Mouse (Mus musculus) hindbrain, embryonic 14.5 days (tissue): ENCODE results near the gene Osbp2. TPM values are rescaled to one million over a fixed set of nuclear protein-coding genes. Genes with fewer than 3 reads are reported as not detected.

ENCODE experiments used
- ATAC-seq: fragments of 200-750 bp; cut with Nextera tagmentation; 2 replicates; pipeline ENCODE4 v1.8.0; 2017; ENCODE audit warnings: moderate number of reproducible peaks, mild to moderate bottlenecking, moderate TSS enrichment, moderate library complexity; ENCODE audit not compliant: low FRiP score
- DNase-seq: peaks from one replicate; pipeline ENCODE4 v3.0.0-alpha.2; 2015; ENCODE audit warnings: low spot score
- H3K27ac ChIP-seq: fragments of 300-500 bp; sonication (generic); 2 replicates; pipeline ENCODE4 v1.5.1; 2014; ENCODE audit warnings: mild to moderate bottlenecking, moderate library complexity
- H3K27me3 ChIP-seq: fragments of 300-500 bp; sonication (generic); 2 replicates; pipeline ENCODE4 v1.6.1; 2014; ENCODE audit warnings: mild to moderate bottlenecking, low read length, mixed read lengths; ENCODE audit not compliant: control insufficient read depth, insufficient read depth
- H3K36me3 ChIP-seq: fragments of 300-500 bp; sonication (generic); replicated peaks from 2 replicates; pipeline ENCODE4 v1.6.1; 2014; ENCODE audit not compliant: control insufficient read depth, insufficient read depth
- H3K4me1 ChIP-seq: fragments of 300-500 bp; sonication (generic); replicated peaks from 2 replicates; pipeline ENCODE4 v1.6.1; 2014; ENCODE audit warnings: antibody characterized with exemption, low read length, mixed read lengths; ENCODE audit not compliant: control insufficient read depth, insufficient read depth
- H3K4me2 ChIP-seq: fragments of 300-500 bp; sonication (generic); replicated peaks from 2 replicates; pipeline ENCODE4 v1.6.1; 2014; ENCODE audit warnings: mild to moderate bottlenecking, moderate library complexity
- H3K4me3 ChIP-seq: fragments of 300-500 bp; sonication (generic); replicated peaks from 2 replicates; pipeline ENCODE4 v1.5.1; 2014; ENCODE audit warnings: mild to moderate bottlenecking, low read length
- H3K9ac ChIP-seq: fragments of 300-500 bp; sonication (generic); 2 replicates; pipeline ENCODE4 v1.6.1; 2014
- H3K9me3 ChIP-seq: fragments of 300-500 bp; sonication (generic); 2 replicates; pipeline ENCODE4 v1.6.1; 2016; ENCODE audit warnings: low read length; ENCODE audit not compliant: control insufficient read depth
- WGBS: fragments of 180-500 bp; shearing (Covaris S2); extraction: QIAGEN DNeasy Blood & Tissue Kit; methylation state at CpG from one replicate; pipeline ENCODE4 v1.1.7; 2014; 5-methylcytosine and 5-hydroxymethylcytosine counted together
- polyA plus RNA-seq: library from polyadenylated mRNA; unstranded; fragments of >200 nt; fragmentation: Nextera tagmentation; extraction: Ambion mirVana; gene quantifications from 2 replicates; pipeline ENCODE4 v1.2.1, GENCODE M21; 2014

The Osbp2 gene
- polyA plus RNA-seq, 1 experiment from 2014 or later: 23.8 TPM

DNA sequence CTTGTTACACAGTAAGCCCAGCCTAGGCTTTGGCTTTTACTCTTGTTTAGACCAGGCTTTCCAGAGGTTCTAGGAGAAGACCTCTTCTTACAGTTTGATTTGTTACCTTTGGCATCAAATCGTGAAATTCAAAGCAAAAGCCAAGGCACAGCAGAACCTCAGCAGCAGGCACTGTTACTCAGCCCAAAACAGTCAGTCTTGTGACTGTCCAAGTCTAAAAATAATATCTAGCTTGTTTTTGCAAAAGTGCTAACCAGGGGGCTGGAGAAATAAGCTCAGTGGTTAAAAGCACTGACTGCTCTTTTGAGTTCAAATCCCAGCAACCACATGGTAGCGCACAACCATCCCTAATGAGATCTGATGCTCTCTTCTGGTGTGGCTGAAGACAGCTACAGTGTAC lies 176.8 kb downstream of the Osbp2 start:
- peaks cover 84% of the 10 kb centered on the region for H3K36me3 ChIP-seq
- DNase-seq (no peak), ATAC-seq (no peak)
- 94% methylated on average over 2 of the region's 2 CpGs for WGBS
- no peak overlapping the region for H3K27ac ChIP-seq
- no peaks in the 10 kb centered on the region for H3K27me3 ChIP-seq
- H3K9me3 ChIP-seq: no peaks in the 10 kb centered on the region
- H3K4me1 ChIP-seq: no peaks in the 10 kb centered on the region
- no peak overlapping the region for H3K4me2 ChIP-seq
- no peak overlapping the region for H3K4me3 ChIP-seq
- H3K9ac ChIP-seq: no peak overlapping the region

DNA sequence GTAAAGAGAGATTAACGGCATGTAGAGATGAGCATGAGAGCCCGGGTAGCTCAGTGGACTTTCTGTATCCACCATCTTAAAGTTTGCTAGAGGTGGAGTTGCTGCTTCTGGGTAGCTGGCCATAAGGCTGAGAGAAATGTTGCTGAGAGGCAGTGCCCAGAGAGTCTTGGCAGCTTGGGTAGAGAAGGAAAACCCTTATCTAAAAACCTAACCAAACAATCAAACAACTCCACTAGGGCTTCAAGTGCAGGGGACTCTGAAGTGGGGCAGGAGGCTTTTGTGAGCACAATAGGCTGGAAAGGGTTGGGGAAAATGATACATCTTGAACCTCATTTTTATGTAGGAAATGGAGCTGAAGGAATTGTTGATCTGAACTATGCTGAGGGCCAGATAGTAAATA lies 177.4 kb downstream of the Osbp2 start:
- no peaks in the 10 kb centered on the region for H3K4me1 ChIP-seq
- H3K27ac ChIP-seq: no peak overlapping the region
- H3K9me3 ChIP-seq: no peaks in the 10 kb centered on the region
- H3K36me3 ChIP-seq: peaks cover 89% of the 10 kb centered on the region
- no peak overlapping the region for H3K4me2 ChIP-seq
- DNase-seq: no peak
- no peaks in the 10 kb centered on the region for H3K27me3 ChIP-seq
- no peak overlapping the region for H3K4me3 ChIP-seq
- 91% methylated on average over 2 of the region's 2 CpGs for WGBS
- no peak for ATAC-seq
- H3K9ac ChIP-seq: no peak overlapping the region

DNA sequence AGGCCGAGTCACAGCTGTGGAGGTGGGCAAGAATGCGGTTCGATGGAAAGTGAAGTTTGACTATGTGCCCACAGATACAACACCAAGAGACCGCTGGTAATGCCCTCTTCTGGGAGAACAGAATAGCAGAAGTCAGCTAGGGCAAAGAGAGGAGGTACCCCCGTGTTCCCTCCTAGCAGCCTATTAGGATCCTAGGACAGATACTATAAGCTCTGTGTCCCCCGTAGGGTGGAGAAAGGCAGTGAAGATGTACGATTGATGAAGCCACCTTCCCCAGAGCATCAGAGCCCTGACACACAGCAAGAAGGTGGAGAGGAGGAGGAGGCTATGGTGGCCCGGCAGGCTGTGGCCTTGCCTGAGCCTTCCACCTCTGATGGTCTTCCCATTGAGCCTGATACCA lies 178.3 kb downstream of the Osbp2 start:
- Histone ChIP-seq H3K27ac (no peak overlapping the region), H3K4me1 (no peaks in the 10 kb centered on the region), H3K36me3 (peaks cover 95% of the 10 kb centered on the region), H3K4me2 (no peak overlapping the region), H3K27me3 (no peaks in the 10 kb centered on the region), H3K9me3 (no peaks in the 10 kb centered on the region), H3K9ac (no peak overlapping the region), H3K4me3 (no peak overlapping the region)
- 96% methylated on average over 8 of the region's 8 CpGs for WGBS
- DNase-seq: no peak
- no peak for ATAC-seq

DNA sequence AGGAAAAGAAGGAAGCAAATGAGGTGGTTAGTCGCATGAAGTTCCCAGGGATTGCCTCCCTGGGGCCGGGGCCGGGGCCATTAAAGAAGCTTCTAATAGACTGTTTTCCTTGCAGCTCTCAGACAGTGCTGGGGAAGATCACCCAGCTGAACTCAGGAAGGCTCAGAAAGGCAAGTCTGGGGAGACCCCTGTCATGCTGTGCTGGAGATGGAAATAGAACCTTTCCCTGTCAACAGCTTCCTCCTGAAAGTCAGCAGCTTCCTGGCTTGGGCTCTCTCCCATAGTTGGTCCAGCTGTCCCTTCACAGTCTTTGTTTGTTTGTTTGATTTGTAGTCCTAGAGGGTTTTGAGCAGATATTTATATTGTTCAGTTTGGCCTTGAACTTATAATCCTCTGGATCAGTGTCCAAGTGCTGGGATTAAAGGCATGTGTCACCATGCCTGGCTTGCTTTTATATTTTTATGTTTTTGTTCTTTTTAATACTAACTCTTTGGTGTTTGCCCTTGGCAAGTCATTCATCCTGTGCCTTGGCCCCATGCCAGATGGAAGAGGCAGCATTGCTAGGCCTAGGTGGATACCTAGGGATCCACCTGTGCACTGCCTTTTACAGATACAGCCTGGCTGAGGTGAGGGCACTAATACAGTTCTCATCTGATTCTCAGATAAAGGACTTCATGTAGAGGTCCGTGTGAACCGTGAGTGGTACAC lies 178.8 kb downstream of the Osbp2 start:
- H3K9ac ChIP-seq: no peak overlapping the region
- peaks cover 95% of the 10 kb centered on the region for H3K36me3 ChIP-seq
- H3K27ac ChIP-seq: no peak overlapping the region; the same call in 1 of the 2 replicates
- WGBS: 94% methylated on average over 5 of the region's 5 CpGs
- DNase-seq (no peak), ATAC-seq (no peak)
- H3K4me3 ChIP-seq: no peak overlapping the region
- H3K9me3 ChIP-seq: no peaks in the 10 kb centered on the region
- no peak overlapping the region for H3K4me2 ChIP-seq
- H3K27me3 ChIP-seq: no peaks in the 10 kb centered on the region
- H3K4me1 ChIP-seq: no peaks in the 10 kb centered on the region

DNA sequence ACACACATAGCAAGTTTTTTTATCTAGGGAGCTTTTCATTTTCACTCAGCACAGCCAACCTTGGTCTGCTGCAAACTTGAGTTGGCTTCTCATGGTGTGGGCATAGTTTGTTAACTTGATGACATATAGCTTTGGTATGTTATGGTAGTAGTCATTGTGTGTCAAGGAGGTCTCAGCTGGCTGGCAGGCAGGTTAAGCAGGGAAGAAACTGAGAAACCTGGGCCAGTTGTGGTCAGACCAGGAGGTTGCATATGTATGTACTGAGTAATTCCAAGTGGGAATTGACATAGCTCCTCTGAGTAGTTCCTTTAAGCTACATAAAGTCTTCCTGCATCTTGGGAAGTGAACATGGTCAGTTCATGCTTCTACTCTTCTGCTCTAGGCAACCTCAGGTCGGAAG lies 179.5 kb downstream of the Osbp2 start:
- Histone ChIP-seq H3K4me3 (no peak overlapping the region), H3K27ac (no peak overlapping the region), H3K9ac (no peak overlapping the region), H3K36me3 (peaks cover 95% of the 10 kb centered on the region), H3K4me1 (no peaks in the 10 kb centered on the region), H3K9me3 (no peaks in the 10 kb centered on the region), H3K4me2 (no peak overlapping the region), H3K27me3 (no peaks in the 10 kb centered on the region)
- ATAC-seq: no peak
- 96% methylated on average over 1 of the region's 1 CpGs for WGBS
- no peak for DNase-seq

DNA sequence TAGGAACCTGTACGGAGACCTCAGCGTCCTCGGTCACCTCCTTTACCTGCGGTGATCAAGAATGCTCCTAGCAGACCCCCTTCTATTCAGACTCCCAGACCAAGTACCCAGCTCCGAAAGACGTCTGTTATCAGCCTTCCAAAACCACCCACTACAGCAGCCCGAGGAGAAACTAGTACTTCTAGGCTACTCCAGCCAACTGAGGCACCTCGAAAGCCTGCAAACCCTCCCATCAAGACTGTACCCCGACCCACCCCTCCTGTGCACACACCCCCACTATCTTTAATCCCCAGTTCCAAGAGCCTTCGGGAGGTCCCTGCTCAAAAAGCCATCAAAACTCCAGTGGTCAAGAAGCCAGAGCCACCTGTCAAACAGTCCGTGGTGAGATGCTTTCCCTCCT lies 180.0 kb downstream of the Osbp2 start:
- WGBS: 97% methylated on average over 11 of the region's 11 CpGs
- no peak for ATAC-seq
- Histone ChIP-seq H3K4me3 (no peak overlapping the region), H3K9me3 (no peaks in the 10 kb centered on the region), H3K27me3 (no peaks in the 10 kb centered on the region), H3K9ac (no peak overlapping the region), H3K36me3 (peaks cover 95% of the 10 kb centered on the region), H3K4me1 (no peaks in the 10 kb centered on the region), H3K4me2 (no peak overlapping the region), H3K27ac (no peak overlapping the region)
- no peak for DNase-seq

DNA sequence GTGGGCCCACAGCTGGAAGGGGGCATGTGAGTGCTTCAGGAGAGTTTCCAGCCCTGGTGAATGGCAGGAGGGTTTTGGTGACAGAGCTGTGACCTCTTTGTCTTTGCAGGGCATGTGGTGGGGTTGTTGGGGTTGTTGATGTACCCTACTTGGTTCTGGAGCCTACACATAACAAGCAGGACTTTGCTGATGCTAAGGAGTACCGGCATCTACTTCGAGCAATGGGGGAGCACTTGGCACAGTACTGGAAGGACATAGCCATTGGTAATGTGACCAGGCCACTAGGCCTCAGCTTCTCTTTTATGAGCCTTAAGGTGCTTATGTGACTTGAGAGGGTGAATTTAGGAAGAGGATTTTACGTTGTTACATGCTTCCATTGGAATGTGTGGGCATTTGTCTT lies 183.9 kb downstream of the Osbp2 start:
- ATAC-seq (no peak), DNase-seq (no peak)
- Histone ChIP-seq H3K36me3 (peaks cover 96% of the 10 kb centered on the region), H3K27me3 (no peaks in the 10 kb centered on the region), H3K9me3 (no peaks in the 10 kb centered on the region), H3K4me3 (no peak overlapping the region), H3K27ac (no peak overlapping the region), H3K4me1 (no peaks in the 10 kb centered on the region), H3K9ac (no peak overlapping the region), H3K4me2 (no peak overlapping the region)
- WGBS: 97% methylated on average over 3 of the region's 3 CpGs

DNA sequence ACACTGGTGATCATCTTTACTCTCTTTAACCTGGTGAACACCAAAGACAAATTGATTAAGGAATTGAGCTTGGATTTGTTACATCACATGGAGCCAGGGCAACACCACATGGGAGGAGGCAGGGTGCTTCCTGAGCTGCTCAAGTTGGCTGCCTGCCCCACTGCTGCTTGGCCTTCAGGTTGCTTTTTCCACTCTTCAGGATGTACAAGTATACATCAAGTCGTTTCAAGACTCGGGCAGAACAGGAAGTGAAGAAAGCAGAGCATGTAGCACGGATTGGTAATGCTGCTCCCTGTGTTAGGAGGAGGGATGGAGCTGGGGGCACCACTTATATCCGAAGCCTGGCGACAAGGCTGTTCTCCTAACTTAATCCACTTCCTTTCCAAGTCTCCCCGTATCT lies 186.5 kb downstream of the Osbp2 start:
- ATAC-seq (no peak), DNase-seq (no peak)
- Histone ChIP-seq H3K27ac (no peak overlapping the region), H3K27me3 (no peaks in the 10 kb centered on the region), H3K9ac (no peak overlapping the region), H3K9me3 (no peaks in the 10 kb centered on the region), H3K4me2 (no peak overlapping the region), H3K4me3 (no peak overlapping the region), H3K4me1 (no peaks in the 10 kb centered on the region), H3K36me3 (peaks cover 96% of the 10 kb centered on the region)
- WGBS: 84% methylated on average over 6 of the region's 6 CpGs

DNA sequence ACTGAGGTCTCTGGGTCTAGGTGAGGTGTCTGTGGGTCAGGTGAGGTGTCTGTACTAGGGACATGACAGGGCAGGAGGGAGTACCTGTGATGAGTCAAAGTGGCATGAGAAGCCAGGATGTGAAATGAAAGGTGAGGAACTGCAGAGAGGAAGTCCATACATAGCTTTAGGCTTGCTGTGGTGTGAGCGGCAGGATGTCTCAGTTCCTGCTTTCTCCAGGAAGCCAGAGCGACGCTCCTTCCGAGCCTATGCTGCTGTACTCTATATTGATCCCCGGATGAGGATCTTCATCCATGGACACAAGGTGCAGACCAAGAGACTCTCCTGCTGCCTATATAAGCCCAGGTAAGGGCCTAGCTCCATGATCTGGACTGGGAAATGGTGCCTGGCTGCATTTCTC lies 187.3 kb downstream of the Osbp2 start:
- peaks cover 99% of the 10 kb centered on the region for H3K36me3 ChIP-seq
- DNase-seq (no peak), ATAC-seq (no peak)
- no peak overlapping the region for H3K27ac ChIP-seq
- H3K4me1 ChIP-seq: no peaks in the 10 kb centered on the region
- no peaks in the 10 kb centered on the region for H3K27me3 ChIP-seq
- H3K4me3 ChIP-seq: no peak overlapping the region
- H3K4me2 ChIP-seq: no peak overlapping the region
- no peak overlapping the region for H3K9ac ChIP-seq
- H3K9me3 ChIP-seq: no peaks in the 10 kb centered on the region
- WGBS: 86% methylated on average over 5 of the region's 5 CpGs

DNA sequence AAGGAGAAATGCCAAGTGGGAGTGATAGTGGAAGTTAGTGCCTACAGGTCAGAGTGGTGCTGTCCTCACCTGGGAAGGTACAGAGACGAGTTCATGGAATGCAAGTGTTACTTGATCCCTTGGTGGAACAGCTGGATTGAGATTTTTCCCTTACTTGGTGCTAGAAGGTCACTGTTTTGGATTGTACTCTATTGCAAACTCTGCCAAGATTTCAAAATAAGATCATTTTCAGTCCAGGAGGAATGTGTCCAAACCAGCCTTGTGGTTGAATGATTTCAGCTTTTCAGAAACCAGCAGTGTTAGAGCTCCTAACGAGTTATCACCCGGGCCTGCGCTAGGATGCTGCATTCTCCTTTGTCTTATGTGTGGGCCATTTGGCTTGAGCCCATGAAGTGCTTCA lies 189.2 kb downstream of the Osbp2 start:
- Histone ChIP-seq H3K4me2 (no peak overlapping the region), H3K4me3 (no peak overlapping the region), H3K27ac (no peak overlapping the region), H3K9me3 (no peaks in the 10 kb centered on the region), H3K9ac (no peak overlapping the region), H3K36me3 (peaks cover 98% of the 10 kb centered on the region), H3K27me3 (no peaks in the 10 kb centered on the region), H3K4me1 (no peaks in the 10 kb centered on the region)
- no peak for DNase-seq
- 92% methylated on average over 4 of the region's 4 CpGs for WGBS
- ATAC-seq: no peak
